Mouse (Mus musculus): ENCODE measurements around the gene Fam187a. TPM values are rescaled to one million over a fixed set of nuclear protein-coding genes. Genes with fewer than 3 reads are reported as not detected.
A peak's percentile ranks its signal among the peaks of the same experiment; 100 is the strongest.

Gene Fam187a
- polyA plus RNA-seq, 1 experiment from 2014 or later = not detected

DNA sequence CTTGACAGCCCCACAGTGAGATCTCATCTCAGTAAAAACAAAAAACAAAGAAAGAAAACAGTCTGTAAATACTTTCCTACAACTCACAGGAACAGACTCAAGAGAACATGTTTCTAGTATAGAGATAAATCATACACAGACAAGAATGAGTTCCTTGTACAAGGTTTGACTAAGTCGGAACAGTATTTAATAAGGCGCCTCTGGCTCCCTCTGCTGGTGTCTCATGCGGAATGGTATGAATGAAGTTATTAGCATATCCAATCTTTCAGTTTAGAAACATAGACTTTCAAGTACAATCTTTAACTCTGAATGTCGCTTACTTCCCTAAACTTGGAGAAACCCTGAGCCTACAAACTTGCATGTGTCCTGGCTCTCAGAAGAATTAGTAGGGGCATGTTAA lies 20.7 kb upstream of the Fam187a start:
- no peaks in the 10 kb centered on the region for H3K9me3 ChIP-seq (replicated peaks)
- WGBS = 21% methylated on average over 4 of the region's 4 CpGs
- H3K27me3 ChIP-seq = no peaks in the 10 kb centered on the region
- H3K27ac ChIP-seq (replicated peaks) = no peak overlapping the region
- H3K4me2 ChIP-seq (replicated peaks) = no peak overlapping the region
- H3K36me3 ChIP-seq = peaks cover 80% of the 10 kb centered on the region
- no peak overlapping the region for H3K4me3 ChIP-seq (replicated peaks)
- no peaks in the 10 kb centered on the region for H3K4me1 ChIP-seq
- H3K9ac ChIP-seq = no peak overlapping the region
- no peak for ATAC-seq (ENCODE audit: insufficient number of reproducible peaks, low FRiP score, low TSS enrichment, low read depth)

DNA sequence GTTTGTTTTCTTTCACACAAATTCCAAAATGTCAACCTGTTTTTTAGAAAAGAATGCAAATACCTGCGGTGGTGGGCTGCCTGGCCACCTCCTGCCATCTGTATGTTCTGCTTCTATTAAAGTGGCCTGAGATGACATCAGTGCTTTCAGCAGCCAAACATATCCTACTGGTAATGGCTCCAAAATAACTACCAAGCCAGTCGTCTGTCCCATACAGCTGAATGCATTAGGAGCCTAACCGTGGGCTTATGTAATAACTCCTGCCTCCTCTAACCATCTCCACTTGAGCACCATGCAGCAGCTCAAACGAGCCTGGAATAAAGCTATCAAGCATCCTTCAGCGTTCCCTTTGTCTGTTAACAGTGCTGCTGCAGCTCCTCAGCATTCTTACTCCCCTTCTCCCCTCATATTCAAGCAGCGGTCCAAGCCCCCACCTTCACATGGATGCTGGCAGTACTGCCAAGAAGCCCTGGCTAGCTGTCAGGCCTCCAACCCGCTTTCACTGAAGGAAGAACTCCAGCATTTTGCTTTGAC lies 10.1 kb upstream of the Fam187a start:
- WGBS = 85% methylated on average over 7 of the region's 7 CpGs
- Histone ChIP-seq H3K9ac (no peak overlapping the region), H3K9me3 (replicated peaks) (no peaks in the 10 kb centered on the region), H3K4me3 (replicated peaks) (no peak overlapping the region), H3K27ac (replicated peaks) (no peak overlapping the region), H3K4me1 (peaks cover 7% of the 10 kb centered on the region), H3K36me3 (peaks cover 49% of the 10 kb centered on the region), H3K4me2 (replicated peaks) (no peak overlapping the region), H3K27me3 (no peaks in the 10 kb centered on the region)
- ATAC-seq (ENCODE audit: insufficient number of reproducible peaks, low FRiP score, low TSS enrichment, low read depth) = no peak

GRCm38 (mm10) chr11:102879558-102879957 lies 5.4 kb upstream of the Fam187a start:
- WGBS = 84% methylated on average over 2 of the region's 2 CpGs
- H3K9ac ChIP-seq = no peak overlapping the region
- no peak overlapping the region for H3K27ac ChIP-seq (replicated peaks)
- peak overlapping the region; percentile 84 for H3K4me3 ChIP-seq (replicated peaks)
- peaks cover 13% of the 10 kb centered on the region for H3K4me1 ChIP-seq
- H3K4me2 ChIP-seq (replicated peaks) = peak overlapping the region; percentile 66
- H3K9me3 ChIP-seq (replicated peaks) = no peaks in the 10 kb centered on the region
- ATAC-seq (ENCODE audit: insufficient number of reproducible peaks, low FRiP score, low TSS enrichment, low read depth) = no peak
- no peaks in the 10 kb centered on the region for H3K27me3 ChIP-seq
- peaks cover 24% of the 10 kb centered on the region for H3K36me3 ChIP-seq

DNA sequence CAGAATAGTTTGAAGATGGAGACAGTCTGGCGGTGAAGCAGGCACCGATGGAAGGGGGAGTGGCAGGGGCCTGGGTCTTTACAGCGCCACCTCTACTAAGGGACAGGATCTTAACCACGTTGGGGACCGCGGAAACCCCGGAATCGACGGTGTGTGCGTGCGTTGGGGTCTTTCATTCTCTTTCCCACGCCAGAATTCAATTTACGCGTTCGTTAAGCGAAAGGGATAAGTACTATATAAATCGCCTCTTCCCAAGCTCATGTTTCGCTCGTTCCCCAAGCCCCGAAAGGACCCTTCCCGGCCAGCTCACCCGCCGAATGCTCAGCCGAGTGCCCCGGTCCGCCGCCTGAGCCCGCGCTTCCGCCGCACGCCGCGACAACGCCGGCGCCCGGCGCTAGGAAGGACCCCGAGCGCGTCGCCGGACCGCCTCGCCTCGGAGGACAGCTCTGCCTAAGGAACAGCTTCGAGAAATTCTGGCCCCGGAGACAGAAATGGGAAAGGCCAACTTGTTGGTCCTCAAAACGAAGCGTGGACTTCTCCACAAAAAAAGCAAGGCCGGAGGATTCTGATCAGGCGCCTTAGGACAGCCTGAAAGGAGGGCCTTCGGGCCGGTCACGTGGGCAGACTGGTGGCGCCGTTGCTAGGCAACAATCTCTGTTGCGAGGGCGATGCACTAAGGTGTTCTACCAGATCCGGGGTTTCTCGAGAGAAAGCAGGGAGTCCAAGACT lies 4.2 kb upstream of the Fam187a start, which contains the start of the genes Eftud2 and Ccdc103:
TSS of gene Eftud2 (minus strand) at position 401 of the 729 bp plus-strand sequence.
TSS of gene Ccdc103 (plus strand) at position 620 of the 729 bp plus-strand sequence.
- Histone ChIP-seq H3K4me2 (replicated peaks) (peak within 1 kb of the TSS; percentile 66), H3K4me1 (peaks cover 13% of the 10 kb centered on the region), H3K9ac (peak within 1 kb of the TSS; percentile 90), H3K27ac (replicated peaks) (peak within 1 kb of the TSS; percentile 86), H3K4me3 (replicated peaks) (peak within 1 kb of the TSS; percentile 84), H3K36me3 (peaks cover 12% of the 10 kb centered on the region), H3K27me3 (0 out of 2 replicates have a peak, but pooled peaks cover 4% of the 10 kb centered on the region), H3K9me3 (replicated peaks) (no peaks in the 10 kb centered on the region)
- ATAC-seq (ENCODE audit: insufficient number of reproducible peaks, low FRiP score, low TSS enrichment, low read depth) = peak; percentile 83
- WGBS = under 1% methylated on average over 62 of the region's 62 CpGs

- WGBS = 16% methylated on average over 13 of the region's 13 CpGs
- Histone ChIP-seq H3K9ac (peak overlapping the region; percentile 90; the same call in 1 of the 2 replicates), H3K36me3 (peaks cover 7% of the 10 kb centered on the region; the same call in 1 of the 2 replicates), H3K4me1 (peaks cover 13% of the 10 kb centered on the region), H3K4me3 (replicated peaks) (peak overlapping the region; percentile 84), H3K4me2 (replicated peaks) (peak overlapping the region; percentile 66), H3K27ac (replicated peaks) (no peak overlapping the region), H3K9me3 (replicated peaks) (no peaks in the 10 kb centered on the region), H3K27me3 (peaks cover 8% of the 10 kb centered on the region; the same call in 1 of the 2 replicates)
- 0 out of 2 replicates have a peak, but pooled peaks have one; percentile 12 for ATAC-seq (ENCODE audit: insufficient number of reproducible peaks, low FRiP score, low TSS enrichment, low read depth)
Measured at GRCm38 (mm10) chr11:102881314-102882198, 3.4 kb upstream of the Fam187a start.

DNA sequence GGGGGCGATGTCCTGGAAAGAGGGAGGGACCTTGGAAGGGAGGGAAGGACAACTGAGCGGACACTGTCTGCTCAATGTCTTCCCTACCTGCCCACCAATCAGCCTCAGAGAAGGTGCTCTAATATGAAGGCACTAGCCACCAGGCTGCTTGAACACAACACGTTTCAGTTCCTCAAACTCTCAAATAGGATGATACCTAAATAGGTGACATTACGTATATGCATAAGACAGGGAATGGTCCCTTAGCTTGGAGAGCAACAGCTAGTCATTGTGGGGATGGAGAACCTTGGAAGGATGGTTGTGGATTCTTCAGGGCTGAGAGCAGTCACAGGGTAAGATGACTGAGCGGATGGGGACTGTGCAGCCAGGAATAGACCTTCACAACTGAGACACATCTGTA lies 2.5 kb downstream of the Fam187a start:
- Histone ChIP-seq H3K4me1 (no peaks in the 10 kb centered on the region), H3K4me3 (replicated peaks) (no peak overlapping the region), H3K27me3 (peaks cover 29% of the 10 kb centered on the region), H3K27ac (replicated peaks) (no peak overlapping the region), H3K36me3 (no peaks in the 10 kb centered on the region), H3K4me2 (replicated peaks) (no peak overlapping the region), H3K9me3 (replicated peaks) (no peaks in the 10 kb centered on the region), H3K9ac (no peak overlapping the region)
- no peak for ATAC-seq (ENCODE audit: insufficient number of reproducible peaks, low FRiP score, low TSS enrichment, low read depth)
- WGBS = 77% methylated on average over 5 of the region's 5 CpGs

DNA sequence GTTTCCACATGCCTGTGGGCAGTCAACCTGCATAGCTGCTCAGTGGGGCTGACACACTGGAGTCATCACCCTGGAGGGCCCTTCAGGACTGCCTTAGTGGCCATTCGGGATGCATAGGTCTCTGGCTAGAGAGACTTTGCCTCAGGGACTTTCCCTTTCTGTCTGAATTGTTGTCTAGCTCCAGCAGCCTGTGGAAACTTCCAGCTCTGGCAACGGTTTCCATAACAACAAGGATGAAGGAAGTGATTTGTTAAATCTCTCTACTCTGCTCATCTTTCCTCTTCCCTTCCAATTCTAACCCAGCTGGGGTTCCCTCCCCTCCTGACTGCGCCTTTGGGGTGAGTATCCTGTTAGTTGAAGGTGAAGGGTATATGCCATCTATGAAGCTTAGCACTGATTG lies 3.2 kb downstream of the Fam187a start:
- no peak for ATAC-seq (ENCODE audit: insufficient number of reproducible peaks, low FRiP score, low TSS enrichment, low read depth)
- Histone ChIP-seq H3K27ac (replicated peaks) (no peak overlapping the region), H3K9me3 (replicated peaks) (no peaks in the 10 kb centered on the region), H3K36me3 (no peaks in the 10 kb centered on the region), H3K27me3 (peaks cover 34% of the 10 kb centered on the region), H3K9ac (peak overlapping the region; percentile 1; the same call in 1 of the 2 replicates), H3K4me2 (replicated peaks) (no peak overlapping the region), H3K4me1 (peaks cover 4% of the 10 kb centered on the region; the same call in 1 of the 2 replicates), H3K4me3 (replicated peaks) (no peak overlapping the region)
- WGBS = 49% methylated on average over 3 of the region's 3 CpGs

- 56% methylated on average over 5 of the region's 5 CpGs for WGBS
- H3K4me3 ChIP-seq (replicated peaks) = no peak overlapping the region
- H3K4me1 ChIP-seq = peaks cover 10% of the 10 kb centered on the region; the same call in 1 of the 2 replicates
- no peaks in the 10 kb centered on the region for H3K36me3 ChIP-seq
- no peaks in the 10 kb centered on the region for H3K9me3 ChIP-seq (replicated peaks)
- no peak overlapping the region for H3K4me2 ChIP-seq (replicated peaks)
- ATAC-seq (ENCODE audit: insufficient number of reproducible peaks, low FRiP score, low TSS enrichment, low read depth) = no peak
- peaks cover 53% of the 10 kb centered on the region for H3K27me3 ChIP-seq
- H3K9ac ChIP-seq = no peak overlapping the region
- H3K27ac ChIP-seq (replicated peaks) = no peak overlapping the region
Measured at GRCm38 (mm10) chr11:102890096-102890495, 5.1 kb downstream of the Fam187a start.

DNA sequence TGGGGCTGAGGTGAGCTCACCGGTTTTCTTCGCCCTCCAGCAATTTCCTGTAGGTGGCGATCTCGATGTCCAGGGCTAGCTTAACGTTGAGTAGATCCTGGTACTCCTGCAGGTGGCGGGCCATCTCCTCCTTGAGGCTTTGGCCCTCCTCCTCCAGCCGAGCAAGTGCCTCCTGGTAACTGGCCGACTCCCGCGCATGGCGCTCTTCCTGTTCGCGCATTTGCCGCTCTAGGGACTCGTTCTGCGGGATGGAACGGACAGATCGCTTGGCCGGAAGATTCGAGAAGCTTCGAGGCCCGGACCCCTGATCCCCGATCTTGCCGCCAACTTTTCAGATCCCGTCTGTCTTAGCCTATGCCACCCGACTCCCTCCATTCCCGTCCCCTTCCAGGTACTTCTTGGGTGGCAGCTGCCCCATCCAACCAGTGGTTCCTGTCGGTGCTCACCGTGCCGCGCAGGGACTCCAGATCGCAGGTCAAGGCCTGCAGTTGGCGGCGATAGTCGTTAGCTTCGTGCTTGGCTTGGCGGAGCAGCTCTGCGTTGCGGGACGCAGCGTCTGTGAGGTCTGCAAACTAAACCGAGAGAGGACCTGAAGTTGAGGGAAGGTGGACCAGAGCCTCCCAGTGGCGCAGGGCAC lies 8.2 kb downstream of the Fam187a start:
- peaks cover 50% of the 10 kb centered on the region for H3K27me3 ChIP-seq

DNA sequence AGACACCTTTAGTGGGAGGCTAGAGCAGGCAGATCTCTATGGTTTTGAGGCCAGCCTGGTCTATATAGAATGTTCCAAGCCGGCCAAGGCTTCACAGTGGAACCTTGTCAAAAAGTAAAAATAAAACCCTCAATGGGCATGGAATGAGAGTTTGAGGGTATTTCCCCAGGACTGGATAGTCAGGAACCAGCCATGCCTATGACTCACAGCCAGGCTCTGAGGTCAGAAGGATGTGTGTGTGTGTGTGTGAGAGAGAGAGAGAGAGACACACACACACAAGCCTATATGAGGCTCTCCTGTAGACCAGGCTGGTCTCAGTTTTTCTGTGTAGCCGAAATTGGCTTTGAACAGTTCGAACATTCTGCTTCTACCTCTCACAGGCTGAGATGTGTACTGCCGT lies 9.7 kb downstream of the Fam187a start:
- peaks cover 45% of the 10 kb centered on the region for H3K27me3 ChIP-seq
- no peak overlapping the region for H3K9ac ChIP-seq
- no peaks in the 10 kb centered on the region for H3K9me3 ChIP-seq (replicated peaks)
- H3K4me2 ChIP-seq (replicated peaks) = no peak overlapping the region
- no peak overlapping the region for H3K27ac ChIP-seq (replicated peaks)
- H3K4me3 ChIP-seq (replicated peaks) = no peak overlapping the region
- ATAC-seq (ENCODE audit: insufficient number of reproducible peaks, low FRiP score, low TSS enrichment, low read depth) = no peak
- no peaks in the 10 kb centered on the region for H3K36me3 ChIP-seq
- peaks cover 10% of the 10 kb centered on the region; the same call in 1 of the 2 replicates for H3K4me1 ChIP-seq
- WGBS = 84% methylated on average over 4 of the region's 4 CpGs

More for the DNA sequence above, 8.2 kb downstream of the Fam187a start:
- WGBS = 2% methylated on average over 43 of the region's 43 CpGs
- Histone ChIP-seq H3K36me3 (no peaks in the 10 kb centered on the region), H3K9me3 (replicated peaks) (no peaks in the 10 kb centered on the region), H3K4me2 (replicated peaks) (peak overlapping the region; percentile 65), H3K27ac (replicated peaks) (no peak overlapping the region), H3K4me3 (replicated peaks) (peak overlapping the region; percentile 37), H3K4me1 (peaks cover 10% of the 10 kb centered on the region; the same call in 1 of the 2 replicates), H3K9ac (peak overlapping the region; percentile 28; the same call in 1 of the 2 replicates)
- ATAC-seq (ENCODE audit: insufficient number of reproducible peaks, low FRiP score, low TSS enrichment, low read depth) = peak; percentile 61; the same call in 1 of the 2 replicates
